Mouse (Mus musculus): ENCODE data around the gene Terb2. TPM values are rescaled to one million over a fixed set of nuclear protein-coding genes. Genes with fewer than 3 reads are reported as not detected.

The Terb2 gene
- polyA plus RNA-seq, 1 experiment = not detected

DNA sequence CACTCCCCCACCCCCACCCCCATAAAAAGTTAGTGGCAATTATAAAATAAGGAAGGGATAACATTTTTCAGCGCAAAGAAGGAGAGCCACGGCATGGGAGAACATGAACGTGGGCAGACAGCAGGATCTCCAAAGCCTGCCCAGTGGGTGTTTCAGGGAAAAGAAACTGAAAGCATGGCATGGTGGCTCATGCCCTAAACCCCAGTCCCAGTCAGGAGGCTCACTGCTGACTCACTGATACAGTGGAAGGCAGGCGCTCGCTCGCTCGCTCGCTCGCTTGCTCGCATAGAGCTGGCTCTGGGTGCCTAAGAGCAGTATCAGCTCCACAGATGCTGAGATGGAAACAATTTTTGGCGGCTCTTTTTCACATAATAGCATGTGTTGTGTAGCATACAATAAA, 21.8 kb upstream of the Terb2 start:
- no peak for DNase-seq
- Histone ChIP-seq H3K36me3 (ENCODE audit: control insufficient read depth, insufficient read depth, low read length) (no peaks in the 10 kb centered on the region), H3K4me3 (ENCODE audit: control insufficient read depth, insufficient read depth, low read length) (peak overlapping the region; percentile 38), H3K27me3 (ENCODE audit: control insufficient read depth, insufficient read depth, low read length) (no peaks in the 10 kb centered on the region), H3K4me1 (replicated peaks; ENCODE audit: control insufficient read depth, insufficient read depth, low read length) (peaks cover 21% of the 10 kb centered on the region), H3K27ac (ENCODE audit: control insufficient read depth, insufficient read depth, low read length) (0 out of 2 replicates have a peak overlapping the region, but pooled peaks have one; percentile 9)
- WGBS = 13% methylated on average over 11 of the region's 11 CpGs
- no peak for TF ChIP-seq POLR2A (IDR thresholded peaks at IDR 0.05; ENCODE audit: control insufficient read depth, extremely low read depth, insufficient read depth, low read length, poor library complexity)
- TF ChIP-seq CTCF (IDR thresholded peaks at IDR 0.05; ENCODE audit: borderline replicate concordance, control insufficient read depth, extremely low read depth, insufficient read depth, low read length, poor library complexity) = no peak

DNA sequence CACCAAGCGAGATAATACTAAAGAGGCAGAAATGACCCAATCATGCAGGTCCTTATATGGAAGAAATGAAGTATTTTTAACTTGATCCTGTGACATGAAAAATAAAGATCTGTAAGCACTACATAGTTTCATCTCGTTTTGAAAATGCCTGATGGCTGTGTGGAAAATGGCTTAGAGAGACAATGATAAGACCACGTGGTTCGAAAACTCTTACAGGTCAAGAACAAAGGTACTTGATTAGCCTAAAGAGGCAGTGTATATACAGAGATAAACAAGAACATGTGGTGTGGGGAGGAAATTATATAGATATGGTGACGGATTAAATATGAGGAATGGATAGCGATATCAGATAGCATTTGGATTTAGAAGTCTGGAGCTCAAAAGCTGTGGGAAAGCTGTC, 14.8 kb upstream of the Terb2 start:
- 92% methylated on average over 6 of the region's 6 CpGs for WGBS
- no peak for DNase-seq
- Histone ChIP-seq H3K36me3 (ENCODE audit: control insufficient read depth, insufficient read depth, low read length) (no peaks in the 10 kb centered on the region), H3K4me3 (ENCODE audit: control insufficient read depth, insufficient read depth, low read length) (no peak overlapping the region), H3K27me3 (ENCODE audit: control insufficient read depth, insufficient read depth, low read length) (no peaks in the 10 kb centered on the region), H3K27ac (ENCODE audit: control insufficient read depth, insufficient read depth, low read length) (no peak overlapping the region), H3K4me1 (replicated peaks; ENCODE audit: control insufficient read depth, insufficient read depth, low read length) (no peaks in the 10 kb centered on the region)
- TF ChIP-seq POLR2A (IDR thresholded peaks at IDR 0.05; ENCODE audit: control insufficient read depth, extremely low read depth, insufficient read depth, low read length, poor library complexity) (no peak), CTCF (IDR thresholded peaks at IDR 0.05; ENCODE audit: borderline replicate concordance, control insufficient read depth, extremely low read depth, insufficient read depth, low read length, poor library complexity) (no peak)

DNA sequence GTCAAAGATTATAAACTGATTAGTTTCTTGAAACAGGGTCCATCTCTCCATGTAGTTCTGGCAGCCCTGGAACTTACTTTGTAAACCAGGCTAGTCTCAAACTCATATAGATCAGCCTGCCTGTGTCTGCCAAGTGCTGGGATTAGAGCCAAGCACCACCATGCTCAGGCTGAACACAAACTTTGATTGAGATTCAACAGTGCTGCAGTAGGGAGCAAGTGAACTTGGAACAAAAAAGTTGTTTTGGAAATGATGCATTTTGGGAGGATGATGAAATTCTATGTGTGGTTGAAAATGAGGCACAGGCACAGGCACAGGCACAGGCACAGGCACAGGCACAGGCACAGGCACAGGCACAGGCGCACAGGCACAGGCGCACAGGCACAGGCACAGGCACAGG, 13.9 kb upstream of the Terb2 start:
- Histone ChIP-seq H3K27me3 (ENCODE audit: control insufficient read depth, insufficient read depth, low read length) (no peaks in the 10 kb centered on the region), H3K27ac (ENCODE audit: control insufficient read depth, insufficient read depth, low read length) (no peak overlapping the region), H3K36me3 (ENCODE audit: control insufficient read depth, insufficient read depth, low read length) (no peaks in the 10 kb centered on the region), H3K4me3 (ENCODE audit: control insufficient read depth, insufficient read depth, low read length) (no peak overlapping the region), H3K4me1 (replicated peaks; ENCODE audit: control insufficient read depth, insufficient read depth, low read length) (no peaks in the 10 kb centered on the region)
- WGBS = 85% methylated on average over 2 of the region's 2 CpGs
- no peak for DNase-seq
- TF ChIP-seq CTCF (IDR thresholded peaks at IDR 0.05; ENCODE audit: borderline replicate concordance, control insufficient read depth, extremely low read depth, insufficient read depth, low read length, poor library complexity) (no peak), POLR2A (IDR thresholded peaks at IDR 0.05; ENCODE audit: control insufficient read depth, extremely low read depth, insufficient read depth, low read length, poor library complexity) (no peak)

DNA sequence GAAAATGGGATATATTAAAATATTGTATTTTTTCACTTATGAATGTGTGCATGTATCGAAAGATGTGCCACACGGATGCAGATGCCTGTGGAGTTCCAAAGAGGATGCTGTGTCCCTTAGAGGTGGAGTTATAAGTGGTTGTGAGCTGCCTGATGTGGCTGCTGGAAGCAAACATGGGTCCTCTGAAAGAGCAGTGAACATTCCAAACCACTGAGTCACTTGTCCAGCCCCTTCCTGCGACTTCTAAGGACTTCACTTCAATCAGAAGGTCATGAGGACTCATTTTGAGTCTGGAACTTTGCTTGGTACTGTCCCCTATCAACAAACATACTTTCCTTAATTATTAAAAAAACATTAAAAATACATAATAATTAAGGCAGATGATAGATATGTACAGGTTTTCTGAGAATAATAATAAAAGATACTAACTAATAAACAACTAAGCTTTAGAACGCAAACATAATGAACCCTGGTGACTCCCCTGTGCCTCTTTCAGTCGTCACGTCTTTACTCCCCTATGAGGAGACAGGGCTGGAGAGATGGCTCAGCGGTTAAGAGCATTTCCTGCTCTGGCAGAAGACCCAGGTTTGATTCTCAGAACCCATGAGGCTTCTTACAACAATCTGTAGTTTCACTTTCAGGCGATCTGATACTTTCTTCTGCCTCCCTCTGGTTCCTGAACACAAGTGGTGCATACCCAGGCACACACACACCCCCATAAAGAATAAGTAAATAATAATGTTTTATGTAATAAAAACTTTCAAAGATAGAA, 5.8 kb upstream of the Terb2 start:
- no peak for TF ChIP-seq POLR2A (IDR thresholded peaks at IDR 0.05; ENCODE audit: control insufficient read depth, extremely low read depth, insufficient read depth, low read length, poor library complexity)
- TF ChIP-seq CTCF (IDR thresholded peaks at IDR 0.05; ENCODE audit: borderline replicate concordance, control insufficient read depth, extremely low read depth, insufficient read depth, low read length, poor library complexity) = no peak
- Histone ChIP-seq H3K36me3 (ENCODE audit: control insufficient read depth, insufficient read depth, low read length) (no peaks in the 10 kb centered on the region), H3K27ac (ENCODE audit: control insufficient read depth, insufficient read depth, low read length) (no peak overlapping the region), H3K4me1 (replicated peaks; ENCODE audit: control insufficient read depth, insufficient read depth, low read length) (no peaks in the 10 kb centered on the region; the same call in 1 of the 2 replicates), H3K4me3 (ENCODE audit: control insufficient read depth, insufficient read depth, low read length) (no peak overlapping the region), H3K27me3 (ENCODE audit: control insufficient read depth, insufficient read depth, low read length) (no peaks in the 10 kb centered on the region)
- 42% methylated on average over 8 of the region's 8 CpGs for WGBS
- DNase-seq = peak; percentile 41

DNA sequence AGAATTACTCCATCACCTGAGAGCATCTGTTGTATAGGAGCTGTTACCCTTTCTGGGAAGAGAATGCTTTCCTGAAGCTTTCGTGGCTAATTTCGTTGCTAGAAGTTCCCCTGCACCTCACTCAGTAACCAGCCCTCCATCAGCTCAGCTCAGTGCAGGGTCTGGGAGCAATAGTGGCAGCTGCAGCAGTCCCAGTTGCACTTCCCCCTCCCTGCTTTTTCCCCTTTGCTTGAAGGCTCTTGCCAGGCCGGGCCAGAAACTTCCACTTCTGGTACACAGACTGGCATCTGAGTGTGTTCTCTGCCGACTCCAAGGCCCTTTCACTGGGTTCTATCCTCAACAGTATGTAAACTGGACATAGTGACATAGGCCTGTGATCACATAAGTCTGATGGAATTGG, 986 bp upstream of the Terb2 start:
- no peak for TF ChIP-seq CTCF (IDR thresholded peaks at IDR 0.05; ENCODE audit: borderline replicate concordance, control insufficient read depth, extremely low read depth, insufficient read depth, low read length, poor library complexity)
- no peak for TF ChIP-seq POLR2A (IDR thresholded peaks at IDR 0.05; ENCODE audit: control insufficient read depth, extremely low read depth, insufficient read depth, low read length, poor library complexity)
- no peaks in the 10 kb centered on the region; the same call in 1 of the 2 replicates for H3K4me1 ChIP-seq (replicated peaks; ENCODE audit: control insufficient read depth, insufficient read depth, low read length)
- no peak overlapping the region for H3K27ac ChIP-seq (ENCODE audit: control insufficient read depth, insufficient read depth, low read length)
- H3K4me3 ChIP-seq (ENCODE audit: control insufficient read depth, insufficient read depth, low read length) = no peak overlapping the region
- no peaks in the 10 kb centered on the region for H3K36me3 ChIP-seq (ENCODE audit: control insufficient read depth, insufficient read depth, low read length)
- WGBS = 74% methylated on average over 4 of the region's 4 CpGs
- no peak for DNase-seq
- H3K27me3 ChIP-seq (ENCODE audit: control insufficient read depth, insufficient read depth, low read length) = no peaks in the 10 kb centered on the region

DNA sequence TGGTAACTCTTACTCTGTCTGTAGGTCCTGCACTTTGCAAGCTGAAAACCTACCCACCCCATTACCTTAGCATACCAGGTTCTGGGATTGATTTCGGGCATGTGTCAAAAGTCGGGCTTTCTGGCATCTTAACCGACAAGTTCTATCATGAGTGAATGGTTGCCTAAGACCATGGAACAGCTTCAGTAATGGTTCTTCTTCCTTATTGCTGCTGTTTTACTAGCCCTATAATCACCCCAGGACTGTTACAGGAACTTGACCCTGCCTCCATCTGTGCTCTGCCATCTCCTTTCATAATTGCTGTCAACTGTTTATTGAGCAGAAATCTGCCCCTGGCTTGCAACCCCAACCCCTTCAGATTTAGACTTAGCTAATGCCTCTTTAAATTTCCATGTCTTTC, 679 bp downstream of the Terb2 start:
- H3K27me3 ChIP-seq (ENCODE audit: control insufficient read depth, insufficient read depth, low read length) = no peaks in the 10 kb centered on the region
- no peaks in the 10 kb centered on the region for H3K36me3 ChIP-seq (ENCODE audit: control insufficient read depth, insufficient read depth, low read length)
- WGBS = 91% methylated on average over 3 of the region's 3 CpGs
- no peak overlapping the region for H3K4me3 ChIP-seq (ENCODE audit: control insufficient read depth, insufficient read depth, low read length)
- no peak for DNase-seq
- no peak overlapping the region for H3K27ac ChIP-seq (ENCODE audit: control insufficient read depth, insufficient read depth, low read length)
- no peaks in the 10 kb centered on the region for H3K4me1 ChIP-seq (replicated peaks; ENCODE audit: control insufficient read depth, insufficient read depth, low read length)
- TF ChIP-seq CTCF (IDR thresholded peaks at IDR 0.05; ENCODE audit: borderline replicate concordance, control insufficient read depth, extremely low read depth, insufficient read depth, low read length, poor library complexity) (no peak), POLR2A (IDR thresholded peaks at IDR 0.05; ENCODE audit: control insufficient read depth, extremely low read depth, insufficient read depth, low read length, poor library complexity) (no peak)
